Mouse (Mus musculus) liver, embryonic 12.5 days (tissue): Measurements from ENCODE around the gene Tuba8. TPM values are rescaled to one million over a fixed set of nuclear protein-coding genes. Genes with fewer than 3 reads are reported as not detected.

Experiments used
- ATAC-seq: fragments of 200-750 bp; cut with Nextera tagmentation; 2 replicates; pipeline ENCODE4 v1.8.0; 2017; ENCODE audit warnings: moderate number of reproducible peaks, mild to moderate bottlenecking, moderate library complexity
- H3K27ac ChIP-seq: fragments of 300-500 bp; sonication (generic); 2 replicates; pipeline ENCODE4 v1.5.1; 2016; ENCODE audit warnings: mild to moderate bottlenecking
- H3K27me3 ChIP-seq: fragments of 300-500 bp; sonication (generic); replicated peaks from 2 replicates; pipeline ENCODE4 v1.6.1; 2016; ENCODE audit warnings: mild to moderate bottlenecking, moderate library complexity
- H3K36me3 ChIP-seq: fragments of 300-500 bp; sonication (generic); 2 replicates; pipeline ENCODE4 v1.6.1; 2016; ENCODE audit warnings: mild to moderate bottlenecking, moderate library complexity
- H3K4me1 ChIP-seq: fragments of 300-500 bp; sonication (generic); 2 replicates; pipeline ENCODE4 v1.6.1; 2016
- H3K4me2 ChIP-seq: fragments of 300-500 bp; sonication (generic); 2 replicates; pipeline ENCODE4 v1.6.1; 2016; ENCODE audit warnings: mild to moderate bottlenecking, moderate library complexity
- H3K4me3 ChIP-seq: fragments of 300-500 bp; sonication (generic); 2 replicates; pipeline ENCODE4 v1.5.1; 2016; ENCODE audit warnings: mild to moderate bottlenecking, moderate library complexity
- H3K9ac ChIP-seq: fragments of 300-500 bp; sonication (generic); 2 replicates; pipeline ENCODE4 v1.6.1; 2016; ENCODE audit warnings: mild to moderate bottlenecking, moderate library complexity
- H3K9me3 ChIP-seq: fragments of 300-500 bp; sonication (generic); replicated peaks from 2 replicates; pipeline ENCODE4 v1.6.1; 2016; ENCODE audit warnings: mild to moderate bottlenecking, moderate library complexity
- WGBS: fragments of 180-500 bp; shearing (Covaris S2); methylation state at CpG from one replicate; pipeline ENCODE4 v1.1.7; 2016; ENCODE audit not compliant: insufficient replicate concordance; 5-methylcytosine and 5-hydroxymethylcytosine counted together
- polyA plus RNA-seq: library from polyadenylated mRNA; unstranded; fragments of >200 nt; fragmentation: Nextera tagmentation; extraction: Ambion mirVana; gene quantifications from 2 replicates; pipeline ENCODE4 v1.2.1, GENCODE M21; 2016

The Tuba8 gene
- polyA plus RNA-seq, 1 experiment from 2014 or later = 8.4 TPM

- Histone ChIP-seq H3K27me3 (peaks cover 6% of the 10 kb centered on the region), H3K9me3 (no peaks in the 10 kb centered on the region), H3K4me2 (no peak overlapping the region), H3K9ac (no peak overlapping the region), H3K27ac (no peak overlapping the region), H3K4me3 (no peak overlapping the region), H3K36me3 (no peaks in the 10 kb centered on the region), H3K4me1 (peaks cover 25% of the 10 kb centered on the region)
- WGBS = 68% methylated on average over 7 of the region's 7 CpGs
- ATAC-seq = no peak
These were observed 30.6 kb upstream of the Tuba8 start for GRCm38 (mm10) chr6:121179846-121180245.

- peak; percentile 85 for ATAC-seq
- peak within 1 kb of the TSS; percentile 57 for H3K27ac ChIP-seq
- 1% methylated on average over 32 of the region's 32 CpGs for WGBS
- H3K27me3 ChIP-seq = no peaks in the 10 kb centered on the region; the same call in 1 of the 2 replicates
- H3K9me3 ChIP-seq = no peaks in the 10 kb centered on the region
- H3K4me3 ChIP-seq = peak within 1 kb of the TSS; percentile 74
- peak within 1 kb of the TSS; percentile 98 for H3K4me2 ChIP-seq
- peaks cover 25% of the 10 kb centered on the region for H3K36me3 ChIP-seq
- H3K4me1 ChIP-seq = peaks cover 28% of the 10 kb centered on the region
- peak within 1 kb of the TSS; percentile 77 for H3K9ac ChIP-seq
These were observed 26.9 kb upstream of the Tuba8 start, which contains the start of gene Pex26 for GRCm38 (mm10) chr6:121183414-121184173. Gene Pex26 (plus strand): TSS chr6:121183667.

GRCm38 (mm10) chr6:121184198-121185140 is 26.0 kb upstream of the Tuba8 start:
- Histone ChIP-seq H3K27ac (peak overlapping the region; percentile 57), H3K4me3 (peak overlapping the region; percentile 74), H3K27me3 (no peaks in the 10 kb centered on the region; the same call in 1 of the 2 replicates), H3K4me1 (peaks cover 28% of the 10 kb centered on the region), H3K9ac (peak overlapping the region; percentile 77), H3K9me3 (no peaks in the 10 kb centered on the region), H3K4me2 (peak overlapping the region; percentile 98), H3K36me3 (peaks cover 30% of the 10 kb centered on the region)
- under 1% methylated on average over 35 of the region's 35 CpGs for WGBS
- ATAC-seq = peak; percentile 82

GRCm38 (mm10) chr6:121185232-121185631 is 25.3 kb upstream of the Tuba8 start:
- peak overlapping the region; percentile 98 for H3K4me2 ChIP-seq
- no peaks in the 10 kb centered on the region for H3K9me3 ChIP-seq
- no peak for ATAC-seq
- peaks cover 28% of the 10 kb centered on the region for H3K4me1 ChIP-seq
- H3K27ac ChIP-seq = no peak overlapping the region
- H3K9ac ChIP-seq = peak overlapping the region; percentile 29; the same call in 1 of the 2 replicates
- no peaks in the 10 kb centered on the region for H3K27me3 ChIP-seq
- peak overlapping the region; percentile 74 for H3K4me3 ChIP-seq
- WGBS = 63% methylated on average over 8 of the region's 8 CpGs
- peaks cover 37% of the 10 kb centered on the region for H3K36me3 ChIP-seq

GRCm38 (mm10) chr6:121191261-121192009 is 19.1 kb upstream of the Tuba8 start:
- Histone ChIP-seq H3K36me3 (peaks cover 64% of the 10 kb centered on the region), H3K27me3 (no peaks in the 10 kb centered on the region), H3K27ac (no peak overlapping the region), H3K4me1 (peaks cover 11% of the 10 kb centered on the region), H3K4me3 (no peak overlapping the region), H3K4me2 (no peak overlapping the region), H3K9ac (no peak overlapping the region), H3K9me3 (no peaks in the 10 kb centered on the region)
- ATAC-seq = no peak
- 40% methylated on average over 11 of the region's 11 CpGs for WGBS

- Histone ChIP-seq H3K36me3 (peaks cover 41% of the 10 kb centered on the region), H3K4me3 (no peak overlapping the region), H3K27me3 (no peaks in the 10 kb centered on the region), H3K9ac (no peak overlapping the region), H3K9me3 (no peaks in the 10 kb centered on the region), H3K4me1 (peaks cover 11% of the 10 kb centered on the region), H3K27ac (peak overlapping the region; percentile 16; the same call in 1 of the 2 replicates), H3K4me2 (no peak overlapping the region)
- WGBS = 62% methylated on average over 13 of the region's 13 CpGs
- no peak for ATAC-seq
These were observed 16.2 kb upstream of the Tuba8 start for GRCm38 (mm10) chr6:121194061-121194955.

GRCm38 (mm10) chr6:121194956-121195731 is 15.4 kb upstream of the Tuba8 start:
- 74% methylated on average over 14 of the region's 14 CpGs for WGBS

GRCm38 (mm10) chr6:121197807-121198365 is 12.6 kb upstream of the Tuba8 start:
- WGBS = 56% methylated on average over 9 of the region's 9 CpGs
- H3K36me3 ChIP-seq = peaks cover 18% of the 10 kb centered on the region
- H3K4me2 ChIP-seq = no peak overlapping the region
- no peak overlapping the region for H3K9ac ChIP-seq
- H3K4me1 ChIP-seq = peaks cover 6% of the 10 kb centered on the region
- H3K4me3 ChIP-seq = no peak overlapping the region
- peak; percentile 51 for ATAC-seq
- H3K27ac ChIP-seq = peak overlapping the region; percentile 73
- H3K9me3 ChIP-seq = no peaks in the 10 kb centered on the region
- no peaks in the 10 kb centered on the region for H3K27me3 ChIP-seq

More at GRCm38 (mm10) chr6:121194956-121195731, 15.4 kb upstream of the Tuba8 start:
- H3K27me3 ChIP-seq = no peaks in the 10 kb centered on the region
- no peak overlapping the region for H3K4me2 ChIP-seq
- no peak for ATAC-seq
- H3K9me3 ChIP-seq = no peaks in the 10 kb centered on the region
- H3K27ac ChIP-seq = no peak overlapping the region
- no peak overlapping the region for H3K4me3 ChIP-seq
- H3K9ac ChIP-seq = no peak overlapping the region
- peaks cover 11% of the 10 kb centered on the region for H3K4me1 ChIP-seq
- peaks cover 34% of the 10 kb centered on the region for H3K36me3 ChIP-seq

- H3K9ac ChIP-seq = no peak overlapping the region
- no peak for ATAC-seq
- no peak overlapping the region for H3K27ac ChIP-seq
- 70% methylated on average over 4 of the region's 4 CpGs for WGBS
- no peaks in the 10 kb centered on the region for H3K36me3 ChIP-seq
- no peak overlapping the region for H3K4me3 ChIP-seq
- no peaks in the 10 kb centered on the region for H3K27me3 ChIP-seq
- no peak overlapping the region for H3K4me2 ChIP-seq
- H3K4me1 ChIP-seq = no peaks in the 10 kb centered on the region
- H3K9me3 ChIP-seq = no peaks in the 10 kb centered on the region
These were observed 10.0 kb upstream of the Tuba8 start for GRCm38 (mm10) chr6:121200458-121200857.

GRCm38 (mm10) chr6:121202026-121202425 is 8.5 kb upstream of the Tuba8 start:
- 70% methylated on average over 5 of the region's 5 CpGs for WGBS
- H3K9ac ChIP-seq = no peak overlapping the region
- H3K27me3 ChIP-seq = no peaks in the 10 kb centered on the region
- H3K9me3 ChIP-seq = no peaks in the 10 kb centered on the region
- H3K36me3 ChIP-seq = no peaks in the 10 kb centered on the region
- no peak overlapping the region for H3K4me3 ChIP-seq
- no peak overlapping the region for H3K4me2 ChIP-seq
- no peaks in the 10 kb centered on the region for H3K4me1 ChIP-seq
- H3K27ac ChIP-seq = no peak overlapping the region
- no peak for ATAC-seq
